Mouse (Mus musculus) naive thymus-derived CD4-positive, alpha-beta T cell, adult 2 months (primary cell): Measurements from ENCODE around the gene Ripply2.
A peak's percentile ranks its signal among the peaks of the same experiment; 100 is the strongest.
"Not testable (repeated sequence)": the region's sequence is repeated elsewhere in the genome, so short reads cannot be mapped to it uniquely, and the experiment has no call there.

Source experiments
- DNase-seq: peaks from one replicate; pipeline ENCODE4 v3.0.0-alpha.2; 2011; ENCODE audit warnings: low read depth

Ripply2 gene

DNA sequence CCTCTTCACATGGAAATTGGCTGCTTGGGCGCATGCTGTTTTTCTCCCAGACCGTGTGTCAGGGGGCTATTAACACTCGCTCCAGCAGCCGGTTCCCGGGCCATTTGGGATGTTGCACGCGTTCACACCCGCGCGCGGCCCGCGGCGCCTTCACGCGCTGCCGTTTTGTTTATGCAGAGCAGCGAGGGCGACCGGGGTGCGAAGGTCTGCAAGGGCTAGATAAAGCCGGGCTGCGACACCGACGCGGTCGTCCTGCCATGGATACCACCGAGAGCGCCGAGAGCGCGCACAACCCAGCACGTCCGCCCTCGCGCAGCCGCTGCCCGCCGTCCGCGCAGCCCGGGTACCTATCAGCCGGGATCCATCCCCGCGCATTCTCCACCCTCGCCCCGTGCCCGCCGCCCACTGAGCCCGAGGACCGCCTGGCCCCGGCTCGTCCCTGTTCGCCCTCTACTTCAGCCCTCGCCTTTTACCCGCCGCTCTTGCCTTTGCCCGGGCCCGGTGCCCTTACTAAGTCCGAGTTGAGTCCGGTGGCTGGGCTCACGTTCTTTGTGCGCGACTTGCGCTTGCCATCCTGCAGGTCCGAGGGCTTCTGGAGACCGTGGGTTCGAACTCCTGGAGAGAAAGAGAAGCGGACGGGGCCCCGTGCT lies at the start of gene Ripply2:
Ripply2 (plus strand) TSS at position 250 of the 650 bp plus-strand sequence.
- DNase-seq: no peak

DNA sequence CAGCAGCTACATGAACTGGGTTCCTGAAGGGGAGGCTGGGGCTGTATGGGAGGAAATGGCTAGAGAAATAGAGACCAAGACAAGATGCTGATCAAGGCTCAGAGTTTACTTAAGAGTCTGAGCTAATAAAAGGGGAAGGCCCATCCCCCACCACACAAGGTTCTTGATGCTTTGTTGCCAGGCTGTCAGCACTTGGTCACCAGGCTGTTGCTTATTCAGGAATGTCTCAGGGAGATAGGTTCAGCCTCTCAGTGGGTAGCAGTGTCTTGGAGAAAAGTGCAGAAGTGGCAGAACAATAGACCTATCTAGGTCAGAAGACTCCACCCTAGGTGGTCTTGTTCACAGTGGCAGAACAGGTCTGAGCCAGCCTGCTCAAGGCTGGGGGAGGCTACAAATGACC lies 42.9 kb upstream of the Ripply2 start:
- not testable (repeated sequence) for DNase-seq

DNA sequence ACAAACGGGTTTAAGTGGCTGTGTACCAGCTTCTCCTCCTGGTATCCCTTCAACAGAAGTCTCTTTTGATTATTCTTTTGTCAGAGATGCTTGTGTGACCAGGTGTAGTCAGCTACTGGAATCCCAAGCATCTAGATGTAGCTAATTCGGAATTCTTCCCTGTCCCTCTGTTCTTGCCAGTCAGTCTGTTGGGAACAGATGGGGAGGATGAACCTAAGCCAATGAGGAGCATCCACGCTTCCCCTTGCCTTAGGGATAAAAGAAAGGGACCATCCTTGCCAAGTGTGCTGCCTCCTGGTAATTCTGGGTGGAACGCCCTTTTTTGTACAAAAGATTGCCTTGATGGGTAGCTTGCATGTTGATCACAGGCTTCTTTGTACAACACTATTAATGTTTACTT lies 41.8 kb upstream of the Ripply2 start:
- no peak for DNase-seq

DNA sequence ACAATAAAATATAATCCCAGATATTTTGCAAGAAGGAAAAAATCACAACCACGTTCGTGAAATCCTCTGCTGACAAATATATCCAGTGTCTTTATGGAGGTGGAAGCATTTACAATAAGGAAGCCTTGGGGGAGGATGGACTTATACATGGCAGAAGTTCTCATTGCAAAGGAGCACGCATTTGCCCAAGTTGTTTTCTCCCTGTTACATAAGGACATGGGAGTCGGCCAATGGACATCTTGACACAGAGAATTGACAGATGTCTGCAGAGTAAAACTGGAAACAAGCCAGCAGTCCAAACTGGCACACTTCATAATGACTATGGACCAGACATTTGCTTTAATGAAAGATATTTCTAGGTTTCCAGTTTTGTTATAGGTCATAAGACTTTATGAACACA lies 38.4 kb upstream of the Ripply2 start:
- no peak for DNase-seq

DNA sequence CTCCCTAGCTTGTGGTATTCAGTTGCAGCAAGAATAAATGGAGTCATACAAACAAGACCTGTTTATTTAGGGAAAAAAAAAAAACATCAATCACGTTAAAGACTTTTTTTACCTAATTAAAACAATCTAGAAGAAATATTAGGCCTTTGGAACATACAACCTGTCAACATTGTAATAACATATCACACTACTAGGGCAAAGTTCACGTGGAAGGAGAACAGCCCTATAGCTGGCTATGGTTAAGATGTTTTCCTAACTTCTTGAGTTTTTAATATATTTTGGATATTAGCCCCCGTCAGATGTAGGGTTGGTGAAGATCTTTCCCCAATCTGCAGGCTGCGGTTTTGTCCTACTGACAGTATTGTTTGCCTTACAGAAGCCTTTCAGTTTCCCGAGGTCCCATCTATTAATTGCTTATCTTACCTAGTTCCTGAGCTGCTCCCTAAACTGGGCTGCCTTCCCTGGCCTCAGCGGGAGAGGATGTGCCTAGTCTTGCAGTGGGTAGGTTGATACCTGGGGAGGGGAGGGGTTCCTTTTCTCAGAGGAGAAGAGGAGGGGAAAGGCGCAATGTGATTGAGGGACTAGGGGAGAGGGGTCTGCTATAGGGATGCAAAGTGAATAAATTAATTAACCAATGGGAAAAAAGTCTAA lies 37.0 kb upstream of the Ripply2 start:
- DNase-seq: no peak

DNA sequence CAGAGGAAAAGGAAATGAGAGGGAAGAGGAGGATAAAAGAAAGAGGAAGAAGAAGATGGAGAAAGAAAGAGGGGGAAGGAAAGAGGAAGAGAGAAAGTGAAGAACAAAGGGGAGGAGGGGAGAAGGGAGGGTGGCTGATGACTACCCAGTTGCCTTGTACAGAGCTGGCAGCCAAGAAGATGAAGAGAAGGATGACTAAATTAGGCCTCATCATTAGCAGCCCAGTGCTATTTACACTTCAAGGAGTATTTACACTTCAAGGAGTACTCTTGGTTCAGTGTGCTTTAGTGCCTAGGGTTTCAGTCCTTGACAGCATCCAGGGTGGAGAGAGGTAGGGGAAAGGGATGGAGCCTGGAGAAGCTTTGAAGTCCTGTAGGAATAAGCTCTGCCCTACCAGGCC lies 35.3 kb upstream of the Ripply2 start:
- DNase-seq: no peak

DNA sequence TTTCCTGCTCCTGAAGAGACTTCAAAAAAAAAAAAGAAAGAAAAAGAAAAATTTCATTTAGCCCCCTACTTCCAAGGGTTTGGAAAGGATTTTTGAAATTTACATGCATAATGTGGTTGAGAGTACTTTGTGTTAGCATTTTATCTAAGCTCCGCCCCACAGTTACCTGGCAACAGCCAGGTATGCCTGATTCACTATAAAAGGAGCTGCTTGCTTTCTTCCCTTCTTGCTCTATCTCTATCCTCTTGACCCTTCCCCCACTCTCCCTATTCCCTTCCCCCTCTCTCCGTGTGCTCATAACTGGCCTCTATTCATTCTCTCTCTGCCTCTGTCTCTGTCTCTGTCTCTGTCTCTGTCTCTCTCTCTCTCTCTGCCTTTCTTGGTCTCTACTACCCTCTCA lies 34.4 kb upstream of the Ripply2 start:
- no peak for DNase-seq

DNA sequence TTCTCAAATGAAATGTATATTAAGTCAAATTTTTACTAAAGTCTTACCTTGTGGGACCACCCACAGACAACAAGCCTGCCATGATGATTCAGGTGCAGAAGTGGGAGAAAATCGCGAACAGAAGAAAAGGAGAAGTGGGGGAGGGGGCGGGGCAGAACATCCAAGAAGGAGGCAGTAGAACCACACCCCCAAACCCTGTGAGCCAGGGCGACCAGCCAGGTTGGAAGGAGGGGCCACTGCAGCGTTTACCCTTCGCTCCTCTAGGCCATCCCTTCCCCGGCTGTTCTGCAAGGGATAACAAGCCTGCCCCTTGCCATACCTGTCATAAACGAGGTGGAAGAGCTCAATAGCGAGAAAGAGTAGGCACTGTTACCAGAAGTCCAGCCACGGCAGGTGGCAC lies 33.8 kb upstream of the Ripply2 start:
- no peak for DNase-seq

DNA sequence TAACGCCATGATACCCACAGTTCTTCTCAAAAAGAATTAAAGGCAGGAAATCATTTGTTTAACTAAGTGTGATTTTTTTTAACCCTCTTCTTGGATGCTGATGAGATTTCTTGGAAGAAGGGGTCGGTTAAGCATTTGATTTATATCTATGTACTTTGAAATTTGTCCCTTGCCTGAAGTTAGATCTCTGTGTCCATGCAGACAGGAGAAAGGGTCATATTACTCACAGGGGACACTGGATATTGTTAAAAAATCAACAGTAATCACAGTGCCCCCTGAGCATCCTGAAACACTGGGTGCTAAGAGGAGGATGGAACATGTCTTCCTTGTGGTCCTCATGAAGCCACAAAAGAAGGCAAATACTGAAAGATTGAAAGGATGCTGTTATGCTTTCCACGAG lies 30.8 kb upstream of the Ripply2 start:
- DNase-seq: no peak

DNA sequence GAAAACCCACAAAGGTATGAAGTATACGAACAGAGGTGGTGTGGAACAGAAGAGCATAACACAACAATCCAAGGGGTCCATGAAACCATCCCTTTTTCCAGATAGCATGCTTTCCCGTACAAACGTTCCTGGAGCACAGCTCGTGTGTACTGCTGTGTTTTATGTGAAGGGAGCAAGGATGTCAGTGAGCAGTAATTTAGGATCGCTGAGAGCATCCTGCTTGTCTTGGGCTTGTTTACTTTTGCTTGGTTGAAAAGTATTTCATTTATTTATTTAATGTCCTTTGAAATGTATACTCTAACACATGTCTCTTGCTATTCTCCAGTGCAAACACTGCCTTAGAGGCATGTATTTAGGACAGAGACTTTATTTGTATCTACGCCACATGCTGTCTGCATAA lies 30.2 kb upstream of the Ripply2 start:
- no peak for DNase-seq

DNA sequence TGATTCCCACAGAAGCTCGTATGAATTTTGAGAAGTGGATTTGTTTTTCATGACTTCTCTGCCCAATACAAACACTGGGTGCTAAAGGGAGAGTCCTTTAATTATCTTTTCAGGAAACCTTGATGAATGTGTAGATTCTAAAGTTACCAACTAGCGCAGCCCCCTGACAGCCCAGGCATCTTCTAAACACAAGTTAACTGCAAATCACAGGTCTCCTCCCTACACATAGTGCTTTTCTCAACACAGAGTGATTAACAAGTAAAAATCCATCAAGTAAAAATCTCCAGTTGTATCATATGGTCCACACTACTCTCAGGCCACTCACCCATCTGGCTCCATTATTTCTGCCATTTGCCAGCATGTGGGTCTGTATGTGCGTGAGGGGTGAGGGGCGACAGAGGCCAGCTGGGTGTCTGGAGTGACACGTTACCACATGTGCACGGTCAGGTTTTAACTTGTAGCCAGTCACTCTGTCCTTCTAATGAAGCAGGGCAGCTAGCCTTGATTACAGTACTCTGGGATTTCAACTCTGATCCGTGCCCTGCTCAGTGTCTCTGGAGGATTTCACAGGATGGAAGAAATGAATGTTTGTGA lies 28.5 kb upstream of the Ripply2 start:
- no peak for DNase-seq

DNA sequence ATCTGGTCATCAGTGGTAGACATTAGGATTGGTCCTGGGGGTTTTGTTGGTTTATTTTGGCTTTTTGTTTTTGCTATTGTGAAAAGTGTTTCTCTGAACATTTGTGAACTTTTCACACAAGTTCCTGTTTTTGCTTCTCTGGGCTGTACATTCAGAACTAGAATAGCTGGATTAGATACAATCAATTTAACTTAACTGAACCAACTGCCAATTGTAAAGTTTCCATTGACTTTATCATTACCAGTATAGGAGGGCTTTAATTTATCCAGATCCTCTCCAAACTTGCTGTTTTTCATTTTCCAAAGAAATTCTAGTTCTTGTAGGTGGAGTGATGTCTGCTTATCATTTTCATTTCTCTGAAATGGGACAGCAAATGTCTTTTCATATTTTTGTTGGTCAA lies 25.5 kb upstream of the Ripply2 start:
- no peak for DNase-seq

DNA sequence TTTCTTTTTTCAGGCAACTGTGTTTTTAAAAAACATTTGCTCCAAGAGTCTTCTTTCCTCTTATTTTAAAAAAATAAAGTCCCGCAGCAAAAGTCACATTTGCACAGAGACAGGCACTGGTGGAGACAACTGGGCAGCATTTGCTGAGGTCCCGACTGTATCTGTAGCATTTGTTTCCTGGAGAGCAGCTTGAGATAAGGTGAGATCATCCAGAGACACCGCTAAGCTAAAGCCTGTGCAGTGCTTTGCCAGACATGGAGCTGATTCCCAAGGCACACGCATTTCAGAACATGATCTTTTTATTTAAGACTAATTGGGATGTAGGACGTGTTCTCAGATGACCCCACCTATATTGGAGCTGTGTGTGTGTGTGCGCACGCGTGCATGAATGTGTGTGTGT lies 23.6 kb upstream of the Ripply2 start:
- DNase-seq: no peak

DNA sequence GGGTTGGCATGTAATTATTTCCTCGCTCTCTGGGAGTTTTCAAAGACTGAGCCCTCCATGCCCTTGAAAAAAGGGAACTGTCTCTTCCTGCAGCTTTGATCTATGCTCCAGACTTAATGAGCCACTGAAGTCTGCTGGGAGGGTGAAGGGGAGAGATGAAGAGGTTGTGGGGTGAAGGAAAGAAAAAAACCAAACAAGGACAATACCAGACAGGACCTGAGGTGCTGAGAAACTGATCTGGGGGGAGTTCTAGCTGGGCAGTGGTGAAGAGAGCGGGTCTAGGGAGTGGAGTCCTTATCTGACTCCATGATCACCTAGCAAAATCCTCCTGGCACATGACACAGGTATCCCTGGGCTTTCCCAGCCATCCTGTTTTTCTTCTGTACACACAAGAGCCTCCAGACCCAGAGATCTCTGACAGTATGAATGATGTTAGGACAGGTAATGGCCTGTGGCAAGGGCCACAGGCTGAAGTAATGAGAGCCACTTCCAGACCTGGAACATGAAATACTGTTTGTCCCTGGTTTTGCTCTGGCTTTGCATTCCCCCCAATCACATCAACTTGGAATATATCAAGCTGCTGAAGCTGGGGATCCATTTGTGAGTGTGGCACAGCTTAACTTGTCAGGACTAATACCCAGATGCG lies 18.2 kb upstream of the Ripply2 start:
- DNase-seq: no peak

DNA sequence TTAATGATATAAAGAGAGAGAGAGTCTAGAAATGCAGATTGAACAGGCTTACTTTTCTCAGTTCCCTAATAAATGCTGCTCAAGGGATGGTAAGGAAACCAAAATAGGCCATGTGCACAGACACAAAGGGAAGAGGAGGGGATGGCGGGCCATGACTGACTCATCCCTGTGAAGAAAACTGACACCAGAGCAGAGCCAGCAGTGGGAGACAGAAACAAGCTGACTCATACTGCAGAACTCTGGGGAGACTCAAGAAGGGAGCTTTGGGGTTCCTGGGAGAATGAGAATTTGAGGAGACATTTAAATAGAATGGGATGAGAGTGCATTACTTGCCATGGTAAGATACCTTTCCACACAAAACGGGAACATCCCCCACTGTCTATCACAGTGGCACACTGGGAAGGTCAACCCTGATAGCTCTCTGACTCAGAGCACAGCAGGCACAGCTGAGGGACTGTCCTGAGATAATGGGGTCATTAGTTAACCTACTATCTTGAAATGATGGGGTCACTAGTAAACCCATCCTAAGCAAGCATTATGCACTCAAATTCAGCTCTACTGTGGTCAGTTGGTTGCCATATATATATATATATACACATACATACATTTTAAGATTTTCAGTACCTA lies 15.3 kb upstream of the Ripply2 start:
- DNase-seq: no peak

DNA sequence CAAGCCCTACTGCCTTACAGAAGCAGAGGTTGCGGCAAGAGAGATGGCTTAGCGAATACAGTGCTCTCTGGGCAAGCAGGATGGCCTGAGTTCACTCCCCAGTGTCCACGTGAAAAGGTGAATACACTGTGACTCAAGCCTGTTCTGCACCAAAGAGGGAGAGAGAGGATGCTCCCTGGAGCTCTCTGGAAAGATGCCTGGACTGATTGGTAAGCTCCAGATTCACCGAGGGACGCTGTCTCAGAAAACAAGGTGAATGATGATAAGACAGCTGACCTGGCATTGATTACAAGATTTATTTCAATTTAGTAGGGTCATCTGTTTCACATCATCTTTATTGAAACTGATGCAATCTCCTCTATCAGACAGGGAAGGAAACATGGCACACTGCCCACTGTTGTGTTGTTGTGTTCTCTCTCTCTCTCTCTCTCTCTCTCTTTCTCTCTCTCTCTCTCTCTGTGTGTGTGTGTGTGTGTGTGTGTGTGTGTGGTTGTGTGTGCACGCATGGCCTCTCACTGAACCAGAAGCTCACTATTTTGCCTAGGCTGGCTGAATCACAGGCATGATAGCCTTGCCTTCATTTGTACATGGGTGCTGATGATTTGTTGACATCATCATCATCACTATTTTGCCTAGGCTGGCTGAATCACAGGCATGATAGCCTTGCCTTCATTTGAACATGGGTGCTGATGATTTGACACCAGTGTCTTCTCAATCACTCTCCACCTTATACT lies 10.5 kb upstream of the Ripply2 start:
- no peak for DNase-seq

DNA sequence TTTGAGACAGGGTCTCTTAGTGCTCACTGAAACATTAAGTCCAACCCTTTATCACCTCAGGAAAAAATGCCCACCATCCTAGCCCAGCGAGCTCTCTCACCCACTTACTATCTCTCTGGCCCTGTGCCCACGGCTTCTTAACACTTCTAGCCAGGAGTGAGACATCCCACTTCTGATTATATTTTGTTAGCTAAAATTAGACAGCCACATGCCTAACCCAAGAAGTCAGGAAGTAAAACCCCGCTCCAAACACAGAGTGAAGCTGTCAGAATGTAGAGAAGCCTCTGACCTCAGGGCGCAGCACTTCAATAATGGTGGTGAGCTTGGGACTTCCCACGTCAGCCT lies 9.9 kb upstream of the Ripply2 start:
- DNase-seq: no peak

DNA sequence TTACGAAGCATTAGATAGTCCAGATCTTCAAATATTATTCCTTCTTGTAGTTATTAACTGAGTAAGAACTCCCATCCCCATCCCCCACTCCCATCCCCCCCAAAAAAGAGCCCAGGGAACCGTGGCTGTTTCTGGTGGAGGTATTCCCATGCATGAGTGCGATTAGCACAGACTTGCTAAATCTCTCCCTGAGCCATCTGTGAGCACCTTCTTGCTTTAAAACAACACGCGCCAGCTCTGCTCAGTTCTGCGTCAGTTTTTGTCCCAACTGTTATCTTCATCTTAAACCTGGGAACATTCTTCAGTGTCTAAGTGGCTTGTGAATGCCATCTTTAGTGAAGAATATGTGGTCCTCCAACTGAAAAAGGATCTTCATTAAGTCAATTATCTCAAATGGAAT lies 6.8 kb upstream of the Ripply2 start:
- no peak for DNase-seq

DNA sequence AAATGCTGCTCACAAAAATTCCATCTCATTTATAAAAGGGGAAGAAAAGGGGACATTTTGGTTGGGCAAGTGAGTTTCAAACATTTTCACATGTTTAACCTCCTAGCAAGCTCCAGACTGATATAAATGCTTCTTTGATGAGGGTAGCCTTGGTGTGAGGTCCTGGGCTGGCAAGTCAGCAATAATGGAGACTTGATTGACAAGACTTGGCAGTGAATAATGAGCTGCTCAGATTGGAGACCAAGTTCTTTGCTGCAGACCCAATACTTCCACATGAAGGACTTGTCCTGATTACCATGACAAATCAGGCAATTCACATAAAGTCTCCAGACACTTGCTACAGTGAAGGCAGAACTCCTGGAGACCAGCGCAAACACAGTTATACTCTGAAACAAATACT lies 6.4 kb upstream of the Ripply2 start:
- DNase-seq: no peak

DNA sequence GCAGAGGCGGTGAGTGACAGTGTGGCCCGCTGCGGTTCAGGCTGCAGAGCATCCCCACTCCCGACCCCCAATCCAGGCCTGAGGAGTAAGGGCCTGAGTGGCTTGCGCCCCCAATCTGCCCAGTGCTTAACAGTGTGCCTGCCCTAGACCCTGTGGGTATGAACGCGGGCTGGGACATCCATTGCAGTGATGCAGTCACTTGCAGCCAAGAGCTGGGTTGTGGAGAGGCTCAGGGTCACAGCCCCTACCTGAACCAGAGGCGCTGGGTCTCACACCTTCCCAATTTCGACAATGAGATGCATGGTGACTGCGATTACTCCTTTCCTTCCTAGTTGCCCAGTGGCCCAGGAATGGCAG lies 579 bp downstream of the Ripply2 start:
- no peak for DNase-seq

DNA sequence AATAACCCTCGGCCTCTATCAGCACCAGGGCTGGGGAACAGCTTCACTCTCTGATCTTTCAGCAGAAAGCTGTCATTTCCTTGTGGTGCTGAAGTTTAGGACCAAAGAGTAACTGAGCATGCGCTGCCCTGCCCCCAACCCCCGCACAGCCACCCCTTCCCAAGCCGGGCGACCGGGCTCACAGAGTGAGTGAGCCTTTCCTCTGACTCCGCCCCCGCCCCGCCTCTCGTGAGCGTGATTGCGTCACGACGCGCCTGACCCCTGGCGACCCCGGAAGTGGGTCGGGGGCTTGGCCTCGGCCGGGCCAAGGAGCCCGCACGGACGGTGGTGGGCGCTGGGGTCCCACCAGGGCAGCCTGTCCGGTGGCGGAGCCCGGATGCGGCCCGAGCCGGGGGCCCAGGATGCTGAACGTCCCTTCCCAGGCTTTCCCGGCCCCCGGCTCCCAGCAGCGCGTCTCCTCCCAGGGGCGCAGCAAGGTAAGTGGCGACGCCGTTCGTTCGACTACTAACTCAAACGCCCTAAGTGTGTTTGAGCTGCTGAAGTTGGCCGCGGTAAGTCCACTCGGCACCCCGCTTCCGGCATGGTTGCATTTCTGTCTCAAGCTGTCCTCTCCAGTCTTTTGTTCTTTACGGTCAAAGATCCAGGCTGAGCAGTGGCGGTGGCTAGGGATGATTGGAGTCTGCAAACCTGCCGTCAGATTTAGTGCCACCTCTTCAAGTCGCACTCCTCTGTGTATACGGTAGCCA lies 6.6 kb downstream of the Ripply2 start, which contains the start of gene Cyb5r4:
Cyb5r4 (plus strand) TSS at position 237 of the 746 bp plus-strand sequence.
- DNase-seq: peak; percentile 98
